Mouse (Mus musculus) midbrain, embryonic 13.5 days (tissue): ENCODE data around the gene Gak. TPM values are rescaled to one million over a fixed set of nuclear protein-coding genes. Genes with fewer than 3 reads are reported as not detected.
A peak's percentile ranks its signal among the peaks of the same experiment; 100 is the strongest.
"Not testable (repeated sequence)": the region's sequence is repeated elsewhere in the genome, so short reads cannot be mapped to it uniquely, and the experiment has no call there.

Experiments
- ATAC-seq: fragments of 200-750 bp; cut with Nextera tagmentation; 2 replicates; pipeline ENCODE4 v1.8.0; 2017; ENCODE audit warnings: mild to moderate bottlenecking, moderate TSS enrichment, moderate library complexity
- H3K27ac ChIP-seq: fragments of 300-500 bp; sonication (generic); 2 replicates; pipeline ENCODE4 v1.5.1; 2015; ENCODE audit warnings: inconsistent platforms, mild to moderate bottlenecking, moderate library complexity
- H3K27me3 ChIP-seq: fragments of 300-500 bp; sonication (generic); 2 replicates; pipeline ENCODE4 v1.6.1; 2015; ENCODE audit warnings: mild to moderate bottlenecking, inconsistent platforms
- H3K36me3 ChIP-seq: fragments of 300-500 bp; sonication (generic); 2 replicates; pipeline ENCODE4 v1.6.1; 2015; ENCODE audit warnings: mild to moderate bottlenecking, inconsistent platforms
- H3K4me1 ChIP-seq: fragments of 300-500 bp; sonication (generic); replicated peaks from 2 replicates; pipeline ENCODE4 v1.6.1; 2015; ENCODE audit warnings: inconsistent platforms
- H3K4me2 ChIP-seq: fragments of 300-500 bp; sonication (generic); replicated peaks from 2 replicates; pipeline ENCODE4 v1.6.1; 2015; ENCODE audit warnings: moderate library complexity, mild to moderate bottlenecking, inconsistent platforms
- H3K4me3 ChIP-seq: fragments of 300-500 bp; sonication (generic); replicated peaks from 2 replicates; pipeline ENCODE4 v1.5.1; 2015; ENCODE audit warnings: mild to moderate bottlenecking, inconsistent platforms
- H3K9ac ChIP-seq: fragments of 300-500 bp; sonication (generic); replicated peaks from 2 replicates; pipeline ENCODE4 v1.6.1; 2015; ENCODE audit warnings: mild to moderate bottlenecking, inconsistent platforms
- H3K9me3 ChIP-seq: fragments of 300-500 bp; sonication (generic); 2 replicates; pipeline ENCODE4 v1.6.1; 2016; ENCODE audit warnings: mild to moderate bottlenecking, inconsistent platforms
- WGBS: fragments of 180-500 bp; shearing (Covaris S2); methylation state at CpG from one replicate; pipeline ENCODE4 v1.1.7; 2015; 5-methylcytosine and 5-hydroxymethylcytosine counted together
- polyA plus RNA-seq: library from polyadenylated mRNA; unstranded; fragments of >200 nt; fragmentation: Nextera tagmentation; extraction: Ambion mirVana; gene quantifications from 2 replicates; pipeline ENCODE4 v1.2.1, GENCODE M21; 2015

Gak gene
- polyA plus RNA-seq, 1 experiment from 2014 or later: 51.7 TPM

- Histone ChIP-seq H3K4me2 (no peak overlapping the region), H3K9me3 (no peaks in the 10 kb centered on the region), H3K36me3 (peaks cover 89% of the 10 kb centered on the region), H3K27me3 (no peaks in the 10 kb centered on the region), H3K9ac (no peak overlapping the region), H3K4me1 (peaks cover 7% of the 10 kb centered on the region), H3K27ac (no peak overlapping the region), H3K4me3 (no peak overlapping the region)
- 86% methylated on average over 6 of the region's 6 CpGs for WGBS
- ATAC-seq: no peak
These were observed 23.8 kb upstream of the Gak start for GRCm38 (mm10) chr5:108653341-108653740.

GRCm38 (mm10) chr5:108651823-108652222, 22.3 kb upstream of the Gak start:
- Histone ChIP-seq H3K9me3 (no peaks in the 10 kb centered on the region), H3K36me3 (peaks cover 92% of the 10 kb centered on the region), H3K4me1 (no peaks in the 10 kb centered on the region), H3K4me3 (no peak overlapping the region), H3K27ac (no peak overlapping the region), H3K4me2 (no peak overlapping the region), H3K9ac (no peak overlapping the region), H3K27me3 (no peaks in the 10 kb centered on the region)
- peak; percentile 63 for ATAC-seq
- WGBS: 64% methylated on average over 1 of the region's 1 CpGs

GRCm38 (mm10) chr5:108651136-108651720, 21.7 kb upstream of the Gak start:
- H3K9me3 ChIP-seq: no peaks in the 10 kb centered on the region
- peaks cover 93% of the 10 kb centered on the region for H3K36me3 ChIP-seq
- H3K4me3 ChIP-seq: no peak overlapping the region
- ATAC-seq: peak; percentile 8; the same call in 1 of the 2 replicates
- 85% methylated on average over 5 of the region's 5 CpGs for WGBS
- no peak overlapping the region for H3K27ac ChIP-seq
- no peaks in the 10 kb centered on the region for H3K4me1 ChIP-seq
- no peak overlapping the region for H3K4me2 ChIP-seq
- no peaks in the 10 kb centered on the region for H3K27me3 ChIP-seq
- no peak overlapping the region for H3K9ac ChIP-seq

- Histone ChIP-seq H3K4me3 (no peak overlapping the region), H3K4me1 (no peaks in the 10 kb centered on the region), H3K4me2 (no peak overlapping the region), H3K36me3 (peaks cover 93% of the 10 kb centered on the region), H3K27ac (no peak overlapping the region), H3K9me3 (no peaks in the 10 kb centered on the region), H3K27me3 (no peaks in the 10 kb centered on the region), H3K9ac (no peak overlapping the region)
- WGBS: 91% methylated on average over 7 of the region's 7 CpGs
- ATAC-seq: no peak
These were observed 20.8 kb upstream of the Gak start for GRCm38 (mm10) chr5:108650341-108650740.

- no peaks in the 10 kb centered on the region for H3K9me3 ChIP-seq
- H3K4me1 ChIP-seq: no peaks in the 10 kb centered on the region
- H3K27ac ChIP-seq: no peak overlapping the region
- H3K9ac ChIP-seq: no peak overlapping the region
- peaks cover 91% of the 10 kb centered on the region for H3K36me3 ChIP-seq
- H3K27me3 ChIP-seq: no peaks in the 10 kb centered on the region
- no peak overlapping the region for H3K4me3 ChIP-seq
- ATAC-seq: no peak
- WGBS: 95% methylated on average over 11 of the region's 11 CpGs
- H3K4me2 ChIP-seq: no peak overlapping the region
These were observed 19.5 kb upstream of the Gak start for GRCm38 (mm10) chr5:108648937-108649576.

- Histone ChIP-seq H3K4me3 (no peak overlapping the region), H3K4me2 (no peak overlapping the region), H3K27ac (no peak overlapping the region), H3K9me3 (no peaks in the 10 kb centered on the region), H3K4me1 (no peaks in the 10 kb centered on the region), H3K9ac (no peak overlapping the region), H3K27me3 (no peaks in the 10 kb centered on the region), H3K36me3 (peaks cover 89% of the 10 kb centered on the region)
- 89% methylated on average over 2 of the region's 2 CpGs for WGBS
- ATAC-seq: no peak
These were observed 18.4 kb upstream of the Gak start for GRCm38 (mm10) chr5:108647820-108648465.

GRCm38 (mm10) chr5:108647311-108647710, 17.8 kb upstream of the Gak start:
- Histone ChIP-seq H3K4me1 (no peaks in the 10 kb centered on the region), H3K9me3 (no peaks in the 10 kb centered on the region), H3K27ac (no peak overlapping the region), H3K4me3 (no peak overlapping the region), H3K36me3 (peaks cover 89% of the 10 kb centered on the region), H3K9ac (no peak overlapping the region), H3K27me3 (no peaks in the 10 kb centered on the region), H3K4me2 (no peak overlapping the region)
- 89% methylated on average over 2 of the region's 2 CpGs for WGBS
- no peak for ATAC-seq

- no peak overlapping the region for H3K9ac ChIP-seq
- no peaks in the 10 kb centered on the region for H3K9me3 ChIP-seq
- H3K4me3 ChIP-seq: no peak overlapping the region
- WGBS: 90% methylated on average over 3 of the region's 3 CpGs
- no peak for ATAC-seq
- no peaks in the 10 kb centered on the region for H3K27me3 ChIP-seq
- H3K4me1 ChIP-seq: no peaks in the 10 kb centered on the region
- no peak overlapping the region for H3K27ac ChIP-seq
- H3K36me3 ChIP-seq: peaks cover 83% of the 10 kb centered on the region
- H3K4me2 ChIP-seq: no peak overlapping the region
These were observed 16.7 kb upstream of the Gak start for GRCm38 (mm10) chr5:108646343-108646660.

- no peaks in the 10 kb centered on the region for H3K27me3 ChIP-seq
- H3K9me3 ChIP-seq: no peaks in the 10 kb centered on the region
- no peak overlapping the region for H3K9ac ChIP-seq
- no peaks in the 10 kb centered on the region for H3K4me1 ChIP-seq
- no peak for ATAC-seq
- no peak overlapping the region for H3K4me2 ChIP-seq
- peaks cover 82% of the 10 kb centered on the region for H3K36me3 ChIP-seq
- H3K27ac ChIP-seq: no peak overlapping the region
- WGBS: 93% methylated on average over 9 of the region's 9 CpGs
- H3K4me3 ChIP-seq: no peak overlapping the region
These were observed 16.2 kb upstream of the Gak start for GRCm38 (mm10) chr5:108645651-108646342.

GRCm38 (mm10) chr5:108643674-108644073, 14.1 kb upstream of the Gak start:
- no peak overlapping the region for H3K9ac ChIP-seq
- H3K36me3 ChIP-seq: peaks cover 60% of the 10 kb centered on the region
- WGBS: 84% methylated on average over 2 of the region's 2 CpGs

GRCm38 (mm10) chr5:108636172-108636571, 6.6 kb upstream of the Gak start:
- no peaks in the 10 kb centered on the region for H3K36me3 ChIP-seq
- H3K27ac ChIP-seq: no peak overlapping the region
- H3K9ac ChIP-seq: no peak overlapping the region
- no peak overlapping the region for H3K4me2 ChIP-seq
- H3K4me3 ChIP-seq: no peak overlapping the region
- no peak for ATAC-seq
- no peaks in the 10 kb centered on the region for H3K27me3 ChIP-seq
- H3K9me3 ChIP-seq: no peaks in the 10 kb centered on the region
- no peaks in the 10 kb centered on the region for H3K4me1 ChIP-seq
- WGBS: 78% methylated on average over 4 of the region's 4 CpGs

More at GRCm38 (mm10) chr5:108643674-108644073, 14.1 kb upstream of the Gak start:
- ATAC-seq: no peak
- Histone ChIP-seq H3K9me3 (no peaks in the 10 kb centered on the region), H3K4me1 (no peaks in the 10 kb centered on the region), H3K4me2 (no peak overlapping the region), H3K27me3 (no peaks in the 10 kb centered on the region), H3K4me3 (no peak overlapping the region), H3K27ac (no peak overlapping the region)

- H3K9ac ChIP-seq, H3K4me3 ChIP-seq, H3K27ac ChIP-seq, H3K36me3 ChIP-seq, ATAC-seq, H3K4me1 ChIP-seq, H3K9me3 ChIP-seq, H3K4me2 ChIP-seq, H3K27me3 ChIP-seq: not testable (repeated sequence)
- 91% methylated on average over 2 of the region's 3 CpGs for WGBS
These were observed 4.5 kb upstream of the Gak start for GRCm38 (mm10) chr5:108634088-108634487.
